7 mouse cellular contexts compared by ENCODE assay signal in genomic region chr4:147809966-147810304, GRCm38 (mm10). TPM values are rescaled to one million over a fixed set of nuclear protein-coding genes. Genes with fewer than 3 reads are reported as not detected.
A peak's percentile ranks its signal among the peaks of the same experiment; 100 is the strongest.
DNase-seq lines count a peak whose midpoint lies in the region; ATAC-seq lines count a peak whose summit lies in the region.
"Not testable (repeated sequence)": the region's sequence is repeated elsewhere in the genome, so short reads cannot be mapped to it uniquely, and the experiment has no call there.

No protein-coding gene starts in this region.

- ATAC-seq in forebrain, embryonic 16.5 days; heart, embryonic 16.5 days (replicated peaks; ENCODE audit: extremely low read depth, insufficient read depth, low FRiP score); limb, embryonic 13.5 days (ENCODE audit: low FRiP score, low read depth); lung, embryonic 15.5 days (ENCODE audit: borderline replicate concordance, extremely low read depth, low FRiP score, low TSS enrichment); midbrain, embryonic 16.5 days: not testable (repeated sequence)
- ATAC-seq in intestine, embryonic 16.5 days, result peak; percentile 62

- WGBS in embryonic facial prominence, embryonic 10.5 days, result 54% methylated on average over 2 of the region's 2 CpGs
- WGBS in forebrain, embryonic 16.5 days, result 45% methylated on average over 2 of the region's 2 CpGs
- WGBS in heart, embryonic 16.5 days, result 48% methylated on average over 2 of the region's 2 CpGs
- WGBS in intestine, embryonic 16.5 days, result 48% methylated on average over 2 of the region's 2 CpGs
- WGBS in limb, embryonic 13.5 days, result 49% methylated on average over 2 of the region's 2 CpGs
- WGBS in lung, embryonic 15.5 days, result 49% methylated on average over 2 of the region's 2 CpGs
- 51% methylated on average over 2 of the region's 2 CpGs for WGBS in midbrain, embryonic 16.5 days

- peak overlapping the region; percentile 78; the same call in 1 of the 2 replicates for H3K27ac ChIP-seq in embryonic facial prominence, embryonic 10.5 days (replicated peaks)
- not testable (repeated sequence) for H3K27ac ChIP-seq in forebrain, embryonic 16.5 days (ENCODE audit: low read length); heart, embryonic 16.5 days (ENCODE audit: low read length); intestine, embryonic 16.5 days (ENCODE audit: low read length); limb, embryonic 13.5 days; lung, embryonic 15.5 days; midbrain, embryonic 16.5 days (ENCODE audit: low read length)

- H3K9ac ChIP-seq in forebrain, embryonic 16.5 days (replicated peaks; ENCODE audit: low read depth, low read length); heart, embryonic 16.5 days (ENCODE audit: low read length); intestine, embryonic 16.5 days (ENCODE audit: low read depth, low read length); limb, embryonic 13.5 days; lung, embryonic 15.5 days; midbrain, embryonic 16.5 days (ENCODE audit: low read depth, low read length): not testable (repeated sequence)

- not testable (repeated sequence) for DNase-seq in embryonic facial prominence, embryonic 10.5 days (ENCODE audit: low spot score)

- H3K27me3 ChIP-seq in embryonic facial prominence, embryonic 10.5 days (replicated peaks; ENCODE audit: low read depth, poor library complexity, severe bottlenecking); forebrain, embryonic 16.5 days (replicated peaks; ENCODE audit: control insufficient read depth, insufficient read depth, low read length); heart, embryonic 16.5 days (ENCODE audit: control insufficient read depth, insufficient read depth, low read length); intestine, embryonic 16.5 days (replicated peaks; ENCODE audit: control insufficient read depth, insufficient read depth, low read length); limb, embryonic 13.5 days; lung, embryonic 15.5 days; midbrain, embryonic 16.5 days (ENCODE audit: control insufficient read depth, insufficient read depth, low read depth, low read length): not testable (repeated sequence)

- 0 out of 2 replicates have a peak, but pooled peaks cover 13% of the 10 kb centered on the region for H3K4me1 ChIP-seq in embryonic facial prominence, embryonic 10.5 days
- not testable (repeated sequence) for H3K4me1 ChIP-seq in forebrain, embryonic 16.5 days (replicated peaks; ENCODE audit: control insufficient read depth, insufficient read depth, low read length); heart, embryonic 16.5 days (ENCODE audit: control insufficient read depth, insufficient read depth, low read length); intestine, embryonic 16.5 days (ENCODE audit: control insufficient read depth, insufficient read depth, low read length); limb, embryonic 13.5 days; lung, embryonic 15.5 days; midbrain, embryonic 16.5 days (ENCODE audit: control insufficient read depth, insufficient read depth, low read length)

- peak overlapping the region; percentile 65 for H3K4me3 ChIP-seq in embryonic facial prominence, embryonic 10.5 days
- H3K4me3 ChIP-seq in forebrain, embryonic 16.5 days (replicated peaks; ENCODE audit: low read length), result peak overlapping the region; percentile 48
- peak overlapping the region; percentile 65 for H3K4me3 ChIP-seq in heart, embryonic 16.5 days (ENCODE audit: low read length)
- H3K4me3 ChIP-seq in intestine, embryonic 16.5 days (ENCODE audit: low read length), result peak overlapping the region; percentile 60
- peak overlapping the region; percentile 57 for H3K4me3 ChIP-seq in limb, embryonic 13.5 days
- H3K4me3 ChIP-seq in lung, embryonic 15.5 days, result peak overlapping the region; percentile 52
- H3K4me3 ChIP-seq in midbrain, embryonic 16.5 days (ENCODE audit: low read depth, low read length), result peak overlapping the region; percentile 36; the same call in 1 of the 2 replicates

- not testable (repeated sequence) for H3K9me3 ChIP-seq in embryonic facial prominence, embryonic 10.5 days; forebrain, embryonic 16.5 days (ENCODE audit: control insufficient read depth, low read length); heart, embryonic 16.5 days (replicated peaks; ENCODE audit: control insufficient read depth, low read length); intestine, embryonic 16.5 days (ENCODE audit: control insufficient read depth, low read length); limb, embryonic 13.5 days; lung, embryonic 15.5 days; midbrain, embryonic 16.5 days (replicated peaks; ENCODE audit: control insufficient read depth, low read length, poor library complexity, severe bottlenecking)

- H3K4me2 ChIP-seq in forebrain, embryonic 16.5 days (ENCODE audit: low read length), result peak overlapping the region; percentile 63
- peak overlapping the region; percentile 76 for H3K4me2 ChIP-seq in heart, embryonic 16.5 days (ENCODE audit: low read depth, low read length)
- peak overlapping the region; percentile 61 for H3K4me2 ChIP-seq in intestine, embryonic 16.5 days (ENCODE audit: low read depth, low read length)
- H3K4me2 ChIP-seq in limb, embryonic 13.5 days (replicated peaks), result peak overlapping the region; percentile 74
- peak overlapping the region; percentile 77 for H3K4me2 ChIP-seq in lung, embryonic 15.5 days
- peak overlapping the region; percentile 61 for H3K4me2 ChIP-seq in midbrain, embryonic 16.5 days (ENCODE audit: low read length)

- H3K36me3 ChIP-seq in embryonic facial prominence, embryonic 10.5 days (replicated peaks); forebrain, embryonic 16.5 days (ENCODE audit: control insufficient read depth, insufficient read depth); heart, embryonic 16.5 days (ENCODE audit: control insufficient read depth, insufficient read depth); intestine, embryonic 16.5 days (ENCODE audit: control insufficient read depth, insufficient read depth, low read length); limb, embryonic 13.5 days; lung, embryonic 15.5 days; midbrain, embryonic 16.5 days (ENCODE audit: control insufficient read depth, insufficient read depth, low read length): not testable (repeated sequence)

RNA-seq across cellular contexts. Expression of gene Zfp984, which starts 0.3 kb away (rescaled TPM):
- 6.3 and 7.7 TPM in 2 replicates for polyA plus RNA-seq in embryonic facial prominence, embryonic 10.5 days (2016; fragmentation: Nextera tagmentation; extraction: Ambion mirVana)
- 6.0 and 6.4 TPM in 2 replicates for polyA plus RNA-seq in forebrain, embryonic 16.5 days (2015; fragmentation: Nextera tagmentation; extraction: Ambion mirVana)
- polyA plus RNA-seq in heart, embryonic 16.5 days (2015; fragmentation: Nextera tagmentation; extraction: Ambion mirVana), result 8.7 and 11.0 TPM in 2 replicates
- 12.8 and 13.6 TPM in 2 replicates for polyA plus RNA-seq in intestine, embryonic 16.5 days (2015; fragmentation: Nextera tagmentation; extraction: Ambion mirVana)
- 6.1 and 7.1 TPM in 2 replicates for polyA plus RNA-seq in limb, embryonic 13.5 days (2015; fragmentation: Nextera tagmentation; extraction: Ambion mirVana)
- 5.9 and 6.3 TPM in 2 replicates for polyA plus RNA-seq in lung, embryonic 15.5 days (2015; fragmentation: Nextera tagmentation; extraction: Ambion mirVana)
- 3.3 and 3.9 TPM in 2 replicates for polyA plus RNA-seq in midbrain, embryonic 16.5 days (2015; fragmentation: Nextera tagmentation; extraction: Ambion mirVana)

RNA-seq across cellular contexts. Expression of gene Zfp933, which starts 38.2 kb away (rescaled TPM):
- 4.2 and 5.8 TPM in 2 replicates for polyA plus RNA-seq in embryonic facial prominence, embryonic 10.5 days (2016; fragmentation: Nextera tagmentation; extraction: Ambion mirVana)
- 8.8 and 10.1 TPM in 2 replicates for polyA plus RNA-seq in forebrain, embryonic 16.5 days (2015; fragmentation: Nextera tagmentation; extraction: Ambion mirVana)
- polyA plus RNA-seq in heart, embryonic 16.5 days (2015; fragmentation: Nextera tagmentation; extraction: Ambion mirVana), result 4.7 and 5.2 TPM in 2 replicates
- 3.5 and 4.3 TPM in 2 replicates for polyA plus RNA-seq in intestine, embryonic 16.5 days (2015; fragmentation: Nextera tagmentation; extraction: Ambion mirVana)
- polyA plus RNA-seq in limb, embryonic 13.5 days (2015; fragmentation: Nextera tagmentation; extraction: Ambion mirVana), result 5.4 and 7.1 TPM in 2 replicates
- polyA plus RNA-seq in lung, embryonic 15.5 days (2015; fragmentation: Nextera tagmentation; extraction: Ambion mirVana), result 4.6 and 5.0 TPM in 2 replicates
- 5.9 and 7.5 TPM in 2 replicates for polyA plus RNA-seq in midbrain, embryonic 16.5 days (2015; fragmentation: Nextera tagmentation; extraction: Ambion mirVana)

RNA-seq across cellular contexts. Expression of gene Miip, which starts 58.7 kb away (rescaled TPM):
- polyA plus RNA-seq in embryonic facial prominence, embryonic 10.5 days (2016; fragmentation: Nextera tagmentation; extraction: Ambion mirVana), result 64.2 and 66.1 TPM in 2 replicates
- polyA plus RNA-seq in forebrain, embryonic 16.5 days (2015; fragmentation: Nextera tagmentation; extraction: Ambion mirVana), result 52.6 and 63.1 TPM in 2 replicates
- 33.9 and 36.8 TPM in 2 replicates for polyA plus RNA-seq in heart, embryonic 16.5 days (2015; fragmentation: Nextera tagmentation; extraction: Ambion mirVana)
- polyA plus RNA-seq in intestine, embryonic 16.5 days (2015; fragmentation: Nextera tagmentation; extraction: Ambion mirVana), result 33.5 and 38.1 TPM in 2 replicates
- 42.8 and 48.8 TPM in 2 replicates for polyA plus RNA-seq in limb, embryonic 13.5 days (2015; fragmentation: Nextera tagmentation; extraction: Ambion mirVana)
- polyA plus RNA-seq in lung, embryonic 15.5 days (2015; fragmentation: Nextera tagmentation; extraction: Ambion mirVana), result 44.2 and 44.9 TPM in 2 replicates
- polyA plus RNA-seq in midbrain, embryonic 16.5 days (2015; fragmentation: Nextera tagmentation; extraction: Ambion mirVana), result 34.8 and 38.8 TPM in 2 replicates

RNA-seq across cellular contexts. Expression of gene Fv1, which starts 58.8 kb away (rescaled TPM):
- polyA plus RNA-seq in embryonic facial prominence, embryonic 10.5 days (2016; fragmentation: Nextera tagmentation; extraction: Ambion mirVana), result 14.8 and 15.5 TPM in 2 replicates
- 12.9 and 14.3 TPM in 2 replicates for polyA plus RNA-seq in forebrain, embryonic 16.5 days (2015; fragmentation: Nextera tagmentation; extraction: Ambion mirVana)
- 10.4 and 12.4 TPM in 2 replicates for polyA plus RNA-seq in heart, embryonic 16.5 days (2015; fragmentation: Nextera tagmentation; extraction: Ambion mirVana)
- polyA plus RNA-seq in intestine, embryonic 16.5 days (2015; fragmentation: Nextera tagmentation; extraction: Ambion mirVana), result 7.4 and 7.6 TPM in 2 replicates
- polyA plus RNA-seq in limb, embryonic 13.5 days (2015; fragmentation: Nextera tagmentation; extraction: Ambion mirVana), result 11.3 and 13.0 TPM in 2 replicates
- 8.4 and 10.7 TPM in 2 replicates for polyA plus RNA-seq in lung, embryonic 15.5 days (2015; fragmentation: Nextera tagmentation; extraction: Ambion mirVana)
- 7.5 and 10.5 TPM in 2 replicates for polyA plus RNA-seq in midbrain, embryonic 16.5 days (2015; fragmentation: Nextera tagmentation; extraction: Ambion mirVana)
